Mouse (Mus musculus) forebrain, embryonic 13.5 days (tissue): ENCODE results near the gene Tcn2. TPM values are rescaled to one million over a fixed set of nuclear protein-coding genes. Genes with fewer than 3 reads are reported as not detected.
"Not testable (repeated sequence)": the region's sequence is repeated elsewhere in the genome, so short reads cannot be mapped to it uniquely, and the experiment has no call there.

Experiments used
- ATAC-seq: fragments of 200-750 bp; cut with Nextera tagmentation; 2 replicates; pipeline ENCODE4 v1.8.0; 2017
- H3K27ac ChIP-seq: fragments of 300-500 bp; sonication (generic); 2 replicates; pipeline ENCODE4 v1.5.1; 2015; ENCODE audit warnings: inconsistent platforms, mild to moderate bottlenecking, moderate library complexity
- H3K27me3 ChIP-seq: fragments of 300-500 bp; sonication (generic); 2 replicates; pipeline ENCODE4 v1.6.1; 2015; ENCODE audit warnings: mild to moderate bottlenecking, inconsistent platforms
- H3K36me3 ChIP-seq: fragments of 300-500 bp; sonication (generic); 2 replicates; pipeline ENCODE4 v1.6.1; 2015; ENCODE audit warnings: mild to moderate bottlenecking, inconsistent platforms; ENCODE audit not compliant: poor library complexity, severe bottlenecking
- H3K4me1 ChIP-seq: fragments of 300-500 bp; sonication (generic); 2 replicates; pipeline ENCODE4 v1.6.1; 2015; ENCODE audit warnings: inconsistent platforms
- H3K4me2 ChIP-seq: fragments of 300-500 bp; sonication (generic); 2 replicates; pipeline ENCODE4 v1.6.1; 2015; ENCODE audit warnings: inconsistent platforms, mild to moderate bottlenecking, moderate library complexity
- H3K4me3 ChIP-seq: fragments of 300-500 bp; sonication (generic); 2 replicates; pipeline ENCODE4 v1.5.1; 2015; ENCODE audit warnings: mild to moderate bottlenecking, inconsistent platforms
- H3K9ac ChIP-seq: fragments of 300-500 bp; sonication (generic); 2 replicates; pipeline ENCODE4 v1.6.1; 2015; ENCODE audit warnings: mild to moderate bottlenecking, inconsistent platforms
- H3K9me3 ChIP-seq: fragments of 300-500 bp; sonication (generic); replicated peaks from 2 replicates; pipeline ENCODE4 v1.6.1; 2016; ENCODE audit warnings: inconsistent platforms
- WGBS: fragments of 180-500 bp; shearing (Covaris S2); methylation state at CpG from one replicate; pipeline ENCODE4 v1.1.7; 2015; 5-methylcytosine and 5-hydroxymethylcytosine counted together
- polyA plus RNA-seq: library from polyadenylated mRNA; unstranded; fragments of >200 nt; fragmentation: Nextera tagmentation; extraction: Ambion mirVana; gene quantifications from 2 replicates; pipeline ENCODE4 v1.2.1, GENCODE M21; 2015

Gene Tcn2
- polyA plus RNA-seq, 1 experiment from 2014 or later = 11.6 TPM

DNA sequence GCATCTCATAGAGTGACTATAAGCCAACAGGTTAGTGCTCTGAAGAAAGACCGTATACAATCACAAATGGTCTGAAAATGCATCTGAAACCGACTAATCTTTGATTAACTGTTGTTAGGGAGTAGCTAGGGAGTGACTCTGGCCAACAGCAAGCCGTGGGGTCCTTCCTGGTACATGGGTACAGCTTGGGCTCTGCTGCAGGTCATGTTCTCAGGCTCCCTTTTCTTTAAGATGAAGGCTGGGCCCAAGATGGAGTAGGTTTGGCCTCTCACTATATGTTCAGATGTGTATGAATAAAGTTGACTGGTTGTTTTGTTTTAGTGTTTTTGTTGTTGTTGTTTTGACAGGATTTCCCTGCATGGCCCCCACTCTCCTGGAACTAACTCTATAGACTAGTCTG is 29.8 kb upstream of the Tcn2 start:
- no peaks in the 10 kb centered on the region for H3K27me3 ChIP-seq
- no peak for ATAC-seq
- H3K36me3 ChIP-seq = no peaks in the 10 kb centered on the region
- H3K9ac ChIP-seq = no peak overlapping the region
- no peak overlapping the region for H3K27ac ChIP-seq
- H3K4me3 ChIP-seq = no peak overlapping the region
- no peak overlapping the region for H3K4me2 ChIP-seq
- H3K4me1 ChIP-seq = peaks cover 22% of the 10 kb centered on the region
- no peaks in the 10 kb centered on the region for H3K9me3 ChIP-seq
- 76% methylated on average over 3 of the region's 3 CpGs for WGBS

DNA sequence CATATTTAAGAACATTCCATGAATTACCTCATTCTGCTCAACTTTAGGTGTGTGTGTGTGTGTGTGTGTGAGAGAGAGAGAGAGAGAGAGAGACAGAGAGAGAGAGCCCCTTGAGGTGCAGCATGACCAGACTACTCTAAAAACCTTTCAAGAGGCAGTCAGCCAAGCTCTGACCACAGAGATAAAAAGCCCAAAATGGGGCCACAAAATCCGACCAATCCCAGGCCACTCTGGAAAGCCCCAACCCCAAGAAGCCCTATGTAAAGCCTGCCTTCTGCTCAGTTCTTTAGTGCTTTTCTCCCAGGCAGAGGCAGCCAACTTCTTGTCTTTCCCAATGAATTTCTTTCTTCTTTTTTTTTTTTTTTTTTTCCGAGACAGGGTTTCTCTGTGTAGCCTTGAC is 28.9 kb upstream of the Tcn2 start:
- Histone ChIP-seq H3K27ac (no peak overlapping the region), H3K4me3 (no peak overlapping the region), H3K27me3 (no peaks in the 10 kb centered on the region), H3K9ac (no peak overlapping the region), H3K4me2 (no peak overlapping the region), H3K36me3 (no peaks in the 10 kb centered on the region), H3K9me3 (no peaks in the 10 kb centered on the region), H3K4me1 (peaks cover 17% of the 10 kb centered on the region)
- no peak for ATAC-seq
- WGBS = 55% methylated on average over 2 of the region's 2 CpGs

GRCm38 (mm10) chr11:3955371-3955770 is 23.4 kb upstream of the Tcn2 start:
- not testable (repeated sequence) for H3K4me1 ChIP-seq, H3K27me3 ChIP-seq, H3K4me3 ChIP-seq, H3K9ac ChIP-seq, H3K27ac ChIP-seq, H3K36me3 ChIP-seq, H3K4me2 ChIP-seq, ATAC-seq, H3K9me3 ChIP-seq
- 80% methylated on average over 4 of the region's 4 CpGs for WGBS

- H3K4me2 ChIP-seq, H3K4me1 ChIP-seq, H3K27ac ChIP-seq, ATAC-seq, H3K27me3 ChIP-seq, H3K36me3 ChIP-seq, H3K9ac ChIP-seq, H3K9me3 ChIP-seq, H3K4me3 ChIP-seq: not testable (repeated sequence)
- 74% methylated on average over 5 of the region's 5 CpGs for WGBS
Observed at GRCm38 (mm10) chr11:3954876-3955275, 22.9 kb upstream of the Tcn2 start.

GRCm38 (mm10) chr11:3946386-3946785 is 14.4 kb upstream of the Tcn2 start:
- H3K9ac ChIP-seq = no peak overlapping the region
- no peak overlapping the region for H3K4me3 ChIP-seq
- H3K4me2 ChIP-seq = no peak overlapping the region
- WGBS = 9% methylated on average over 1 of the region's 1 CpGs
- no peaks in the 10 kb centered on the region for H3K9me3 ChIP-seq
- peaks cover 5% of the 10 kb centered on the region; the same call in 1 of the 2 replicates for H3K27me3 ChIP-seq
- ATAC-seq = no peak
- H3K36me3 ChIP-seq = no peaks in the 10 kb centered on the region
- no peak overlapping the region for H3K27ac ChIP-seq
- no peaks in the 10 kb centered on the region for H3K4me1 ChIP-seq

DNA sequence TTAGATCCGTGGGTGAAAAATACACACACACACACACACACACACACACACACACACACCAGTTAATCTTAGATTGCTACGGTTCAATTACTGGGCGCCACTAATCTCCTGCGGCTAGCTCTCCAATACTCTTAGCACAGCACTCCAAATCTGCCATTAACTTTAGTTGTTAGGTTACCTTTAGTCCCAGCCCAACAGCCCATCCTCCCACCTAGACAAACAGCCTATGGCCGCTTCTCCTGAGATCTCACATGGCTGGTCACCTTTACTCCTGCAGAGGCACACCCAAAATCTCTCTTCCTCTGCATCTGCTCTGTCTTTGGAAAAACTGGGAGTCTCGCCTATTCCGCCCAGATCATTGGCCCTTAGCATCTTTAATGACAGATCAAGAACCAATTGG is 9.4 kb upstream of the Tcn2 start:
- peaks cover 5% of the 10 kb centered on the region; the same call in 1 of the 2 replicates for H3K27me3 ChIP-seq
- WGBS = 91% methylated on average over 7 of the region's 7 CpGs
- no peaks in the 10 kb centered on the region for H3K36me3 ChIP-seq
- H3K9me3 ChIP-seq = no peaks in the 10 kb centered on the region
- H3K9ac ChIP-seq = no peak overlapping the region
- no peak overlapping the region for H3K4me3 ChIP-seq
- no peak overlapping the region for H3K4me2 ChIP-seq
- H3K4me1 ChIP-seq = no peaks in the 10 kb centered on the region
- ATAC-seq = no peak
- H3K27ac ChIP-seq = no peak overlapping the region

- Histone ChIP-seq H3K27me3 (no peaks in the 10 kb centered on the region), H3K9ac (no peak overlapping the region), H3K36me3 (no peaks in the 10 kb centered on the region), H3K9me3 (no peaks in the 10 kb centered on the region), H3K4me3 (no peak overlapping the region), H3K4me2 (no peak overlapping the region), H3K4me1 (peaks cover 4% of the 10 kb centered on the region; the same call in 1 of the 2 replicates), H3K27ac (no peak overlapping the region)
- ATAC-seq = no peak
- WGBS = 87% methylated on average over 13 of the region's 13 CpGs
Observed at GRCm38 (mm10) chr11:3937321-3937874, 5.4 kb upstream of the Tcn2 start.

DNA sequence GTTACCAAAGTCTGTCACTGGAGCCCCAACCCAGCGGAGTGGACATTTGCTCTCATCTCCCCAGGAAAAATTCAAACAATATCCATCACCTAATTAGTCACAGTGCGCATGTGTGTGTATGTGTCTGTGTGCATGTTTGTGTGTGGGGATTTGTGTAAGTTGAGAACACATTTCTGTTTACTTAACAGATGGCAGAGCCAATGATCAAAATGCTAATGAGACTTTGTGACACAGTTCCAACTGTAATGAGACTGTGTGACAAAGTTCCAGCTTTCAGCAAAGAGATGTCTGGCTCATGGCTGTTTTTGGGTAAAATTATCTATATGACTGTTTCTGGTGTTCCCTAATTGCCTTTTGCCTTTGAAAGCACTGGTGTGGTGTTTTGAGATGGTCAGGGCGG is 4.4 kb upstream of the Tcn2 start:
- H3K27me3 ChIP-seq = no peaks in the 10 kb centered on the region
- 76% methylated on average over 3 of the region's 3 CpGs for WGBS
- peaks cover 12% of the 10 kb centered on the region for H3K4me1 ChIP-seq
- H3K36me3 ChIP-seq = no peaks in the 10 kb centered on the region
- H3K4me2 ChIP-seq = no peak overlapping the region
- no peaks in the 10 kb centered on the region for H3K9me3 ChIP-seq
- peak; percentile 33; the same call in 1 of the 2 replicates for ATAC-seq
- H3K4me3 ChIP-seq = no peak overlapping the region
- 0 out of 2 replicates have a peak overlapping the region, but pooled peaks have one; percentile 10 for H3K27ac ChIP-seq
- H3K9ac ChIP-seq = no peak overlapping the region

DNA sequence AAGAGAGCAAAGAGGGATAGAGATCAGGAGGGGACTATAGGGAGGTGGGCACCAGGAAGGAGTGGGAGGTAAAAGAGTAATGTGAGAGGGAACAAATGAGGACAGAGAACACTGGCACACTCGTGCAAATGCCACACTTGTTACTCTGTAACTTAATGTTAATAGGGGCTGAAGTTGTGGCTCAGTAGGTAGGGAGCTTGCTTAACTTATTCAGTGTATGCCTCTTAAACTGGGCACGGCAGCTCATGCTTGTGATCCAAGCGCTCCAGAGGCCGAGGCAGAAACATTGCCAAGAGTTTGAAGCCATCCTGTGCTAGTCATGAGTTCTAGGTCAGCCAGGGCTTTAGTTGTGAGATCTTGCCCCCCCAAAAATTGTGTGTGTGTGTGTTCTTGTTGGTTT is 3.2 kb upstream of the Tcn2 start:
- Histone ChIP-seq H3K27me3 (no peaks in the 10 kb centered on the region), H3K4me1 (peaks cover 16% of the 10 kb centered on the region), H3K36me3 (no peaks in the 10 kb centered on the region), H3K4me3 (no peak overlapping the region), H3K9me3 (no peaks in the 10 kb centered on the region), H3K9ac (no peak overlapping the region), H3K27ac (no peak overlapping the region), H3K4me2 (no peak overlapping the region)
- 83% methylated on average over 4 of the region's 4 CpGs for WGBS
- ATAC-seq = no peak

DNA sequence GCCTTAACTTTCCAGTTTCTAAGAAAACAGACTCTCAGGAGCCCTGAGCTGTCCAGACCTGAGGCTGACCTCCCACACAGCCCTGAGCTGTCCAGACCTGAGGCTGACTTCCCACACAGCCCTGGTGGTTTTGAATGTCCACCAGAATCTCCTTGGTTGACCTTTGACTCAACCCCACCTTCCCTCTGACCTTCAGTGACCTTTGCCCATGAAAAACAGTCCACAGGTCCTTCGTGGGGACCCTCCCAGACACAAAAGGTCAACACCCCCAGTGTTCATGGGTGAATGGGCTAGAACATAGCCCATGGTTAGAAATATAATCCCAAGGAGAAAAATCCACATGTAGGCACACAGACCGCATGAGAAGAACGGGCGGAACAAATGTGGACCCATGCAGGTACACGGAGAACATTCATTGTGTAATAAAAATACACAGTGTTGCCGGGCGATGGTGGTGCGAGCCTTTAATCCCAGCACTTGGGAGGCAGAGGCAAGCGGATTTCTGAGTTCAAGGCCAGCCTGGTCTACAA is 1.9 kb upstream of the Tcn2 start:
- Histone ChIP-seq H3K4me3 (no peak overlapping the region), H3K27me3 (no peaks in the 10 kb centered on the region)
- 89% methylated on average over 9 of the region's 9 CpGs for WGBS

GRCm38 (mm10) chr11:3930931-3931330 is 1.0 kb downstream of the Tcn2 start:
- H3K4me1 ChIP-seq = peaks cover 15% of the 10 kb centered on the region
- H3K9ac ChIP-seq = peak overlapping the region; percentile 43; the same call in 1 of the 2 replicates
- no peak for ATAC-seq
- WGBS = 25% methylated on average over 6 of the region's 6 CpGs
- 0 out of 2 replicates have a peak, but pooled peaks cover 5% of the 10 kb centered on the region for H3K36me3 ChIP-seq
- peak overlapping the region; percentile 72 for H3K4me2 ChIP-seq
- H3K9me3 ChIP-seq = no peaks in the 10 kb centered on the region
- H3K4me3 ChIP-seq = peak overlapping the region; percentile 46; the same call in 1 of the 2 replicates
- H3K27me3 ChIP-seq = no peaks in the 10 kb centered on the region
- H3K27ac ChIP-seq = no peak overlapping the region

More for the DNA sequence above, 1.9 kb upstream of the Tcn2 start:
- H3K4me2 ChIP-seq = no peak overlapping the region
- H3K27ac ChIP-seq = no peak overlapping the region
- ATAC-seq = no peak
- H3K4me1 ChIP-seq = peaks cover 16% of the 10 kb centered on the region
- H3K9me3 ChIP-seq = no peaks in the 10 kb centered on the region
- H3K9ac ChIP-seq = no peak overlapping the region
- no peaks in the 10 kb centered on the region for H3K36me3 ChIP-seq

GRCm38 (mm10) chr11:3930019-3930418 is 1.9 kb downstream of the Tcn2 start:
- no peak overlapping the region for H3K4me2 ChIP-seq
- H3K36me3 ChIP-seq = 0 out of 2 replicates have a peak, but pooled peaks cover 5% of the 10 kb centered on the region
- no peak overlapping the region for H3K4me3 ChIP-seq
- H3K9ac ChIP-seq = no peak overlapping the region
- 85% methylated on average over 4 of the region's 4 CpGs for WGBS
- H3K27ac ChIP-seq = no peak overlapping the region
- ATAC-seq = no peak
- peaks cover 13% of the 10 kb centered on the region for H3K4me1 ChIP-seq
- no peaks in the 10 kb centered on the region for H3K27me3 ChIP-seq
- H3K9me3 ChIP-seq = no peaks in the 10 kb centered on the region

DNA sequence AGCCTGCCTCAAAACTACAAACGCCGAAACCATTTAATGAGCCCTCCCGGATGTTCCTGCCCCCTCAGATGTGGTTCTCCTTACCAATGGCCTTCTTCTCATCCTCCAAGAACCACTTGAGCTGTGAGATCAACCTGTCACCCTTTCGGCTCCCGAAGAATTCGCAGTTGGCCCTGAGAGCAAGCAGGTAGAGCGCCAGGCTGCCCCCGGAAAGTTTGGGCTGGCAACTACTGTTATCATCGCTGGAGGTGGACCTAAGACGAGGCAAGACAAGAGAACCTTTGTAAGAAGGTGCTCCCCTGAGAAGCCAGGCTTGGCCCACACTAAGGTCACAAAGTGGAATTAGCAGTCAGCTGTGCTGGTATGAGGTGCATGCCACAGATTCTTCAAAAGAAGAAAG is 6.0 kb downstream of the Tcn2 start:
- Histone ChIP-seq H3K27ac (no peak overlapping the region), H3K4me1 (peaks cover under 1% of the 10 kb centered on the region; the same call in 1 of the 2 replicates), H3K4me3 (no peak overlapping the region), H3K9me3 (no peaks in the 10 kb centered on the region), H3K27me3 (no peaks in the 10 kb centered on the region), H3K9ac (no peak overlapping the region), H3K36me3 (0 out of 2 replicates have a peak, but pooled peaks cover 15% of the 10 kb centered on the region), H3K4me2 (no peak overlapping the region)
- 93% methylated on average over 10 of the region's 10 CpGs for WGBS
- ATAC-seq = no peak
